Mouse (Mus musculus): ENCODE results near the gene Olfr574. TPM values are rescaled to one million over a fixed set of nuclear protein-coding genes. Genes with fewer than 3 reads are reported as not detected.
A peak's percentile ranks its signal among the peaks of the same experiment; 100 is the strongest.

The Olfr574 gene
- not detected in 2 replicates for polyA plus RNA-seq (2015; fragmentation: Nextera tagmentation; extraction: Ambion mirVana)

DNA sequence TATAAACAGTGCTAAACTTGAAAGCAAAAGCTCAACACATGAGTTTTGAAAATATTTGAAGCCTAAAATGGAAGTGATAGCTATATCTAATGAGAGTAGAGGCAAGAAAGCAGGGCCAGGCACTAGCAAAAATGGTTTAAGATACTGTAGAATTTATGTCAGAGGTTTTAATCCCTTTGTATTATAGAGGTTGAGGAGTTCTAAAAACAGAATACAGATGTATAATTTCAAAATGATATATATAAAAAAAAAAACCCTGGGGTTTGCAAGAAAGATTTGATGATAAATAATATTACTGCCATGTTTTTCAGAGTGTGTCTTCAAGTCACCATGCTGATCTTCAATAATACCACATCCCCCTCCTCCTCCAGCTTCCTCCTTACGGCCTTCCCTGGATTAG is at the start of gene Olfr574:
Olfr574 (plus strand) TSS at position 301 of the 400 bp plus-strand sequence.
- H3K4me3 ChIP-seq (ENCODE audit: low read length) = no peak within 1 kb of the TSS
- H3K4me2 ChIP-seq (replicated peaks; ENCODE audit: low read depth, low read length) = no peak within 1 kb of the TSS
- ATAC-seq (ENCODE audit: low FRiP score, low TSS enrichment) = no peak
- no peaks in the 10 kb centered on the region for H3K4me1 ChIP-seq (ENCODE audit: insufficient read depth, low read length)
- H3K36me3 ChIP-seq (ENCODE audit: insufficient read depth, low read length) = no peaks in the 10 kb centered on the region
- H3K27me3 ChIP-seq (ENCODE audit: insufficient read depth, low read length) = no peaks in the 10 kb centered on the region
- H3K9ac ChIP-seq (replicated peaks; ENCODE audit: low read length) = no peak within 1 kb of the TSS
- H3K9me3 ChIP-seq (ENCODE audit: low read length) = no peaks in the 10 kb centered on the region
- WGBS = 78% methylated on average over 1 of the region's 1 CpGs
- no peak within 1 kb of the TSS for H3K27ac ChIP-seq (ENCODE audit: low read length)

DNA sequence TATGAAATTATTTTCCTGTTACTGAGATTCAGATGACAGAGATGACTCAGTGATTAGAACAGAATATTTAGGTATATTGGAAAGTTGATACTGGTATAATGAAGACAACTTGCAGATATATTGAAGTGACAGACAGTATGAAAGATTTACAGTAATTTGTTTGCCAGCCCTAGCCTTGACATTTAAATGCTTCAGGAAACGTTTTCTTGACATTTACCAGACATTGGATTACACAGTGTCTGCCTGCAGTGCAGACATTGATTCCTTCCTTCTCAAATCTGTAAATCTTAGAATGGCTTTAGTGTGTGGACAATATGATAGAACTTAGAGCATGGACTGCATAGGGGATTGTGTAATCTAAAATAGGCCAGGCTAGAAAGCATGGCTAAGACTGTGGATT is 33.0 kb upstream of the Olfr574 start:
- ATAC-seq (ENCODE audit: low FRiP score, low TSS enrichment) = no peak
- WGBS = 26% methylated on average over 1 of the region's 1 CpGs
- H3K36me3 ChIP-seq (ENCODE audit: insufficient read depth, low read length) = no peaks in the 10 kb centered on the region

DNA sequence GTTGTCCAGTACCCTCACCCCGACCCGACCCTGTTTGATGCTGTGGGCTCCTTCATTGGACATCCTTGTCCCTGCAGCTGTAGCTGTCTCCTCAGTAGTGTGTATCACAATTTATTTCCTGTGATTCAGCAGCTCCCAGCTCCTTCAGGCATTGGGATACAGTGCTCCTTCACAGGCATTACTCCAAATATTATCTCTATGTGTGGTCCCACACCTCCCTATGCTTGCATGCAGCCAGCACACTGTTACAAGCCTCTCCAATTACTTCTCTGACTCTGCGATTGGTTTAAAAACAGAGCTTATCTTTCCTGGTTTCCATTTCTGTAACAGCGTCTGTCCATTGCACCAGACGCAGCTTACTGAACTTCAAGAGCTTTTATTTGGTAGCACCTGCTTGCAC is 31.9 kb upstream of the Olfr574 start:
- Histone ChIP-seq H3K36me3 (ENCODE audit: insufficient read depth, low read length) (no peaks in the 10 kb centered on the region), H3K9ac (replicated peaks; ENCODE audit: low read length) (no peak overlapping the region), H3K4me2 (replicated peaks; ENCODE audit: low read depth, low read length) (no peak overlapping the region), H3K4me1 (ENCODE audit: insufficient read depth, low read length) (no peaks in the 10 kb centered on the region), H3K4me3 (ENCODE audit: low read length) (no peak overlapping the region), H3K9me3 (ENCODE audit: low read length) (no peaks in the 10 kb centered on the region), H3K27ac (ENCODE audit: low read length) (no peak overlapping the region), H3K27me3 (ENCODE audit: insufficient read depth, low read length) (no peaks in the 10 kb centered on the region)
- 60% methylated on average over 5 of the region's 5 CpGs for WGBS
- no peak for ATAC-seq (ENCODE audit: low FRiP score, low TSS enrichment)

More for the DNA sequence above, 33.0 kb upstream of the Olfr574 start:
- H3K27ac ChIP-seq (ENCODE audit: low read length) = no peak overlapping the region
- H3K4me1 ChIP-seq (ENCODE audit: insufficient read depth, low read length) = no peaks in the 10 kb centered on the region
- H3K27me3 ChIP-seq (ENCODE audit: insufficient read depth, low read length) = no peaks in the 10 kb centered on the region
- H3K4me2 ChIP-seq (replicated peaks; ENCODE audit: low read depth, low read length) = no peak overlapping the region
- no peak overlapping the region for H3K4me3 ChIP-seq (ENCODE audit: low read length)
- H3K9me3 ChIP-seq (ENCODE audit: low read length) = no peaks in the 10 kb centered on the region
- no peak overlapping the region for H3K9ac ChIP-seq (replicated peaks; ENCODE audit: low read length)

DNA sequence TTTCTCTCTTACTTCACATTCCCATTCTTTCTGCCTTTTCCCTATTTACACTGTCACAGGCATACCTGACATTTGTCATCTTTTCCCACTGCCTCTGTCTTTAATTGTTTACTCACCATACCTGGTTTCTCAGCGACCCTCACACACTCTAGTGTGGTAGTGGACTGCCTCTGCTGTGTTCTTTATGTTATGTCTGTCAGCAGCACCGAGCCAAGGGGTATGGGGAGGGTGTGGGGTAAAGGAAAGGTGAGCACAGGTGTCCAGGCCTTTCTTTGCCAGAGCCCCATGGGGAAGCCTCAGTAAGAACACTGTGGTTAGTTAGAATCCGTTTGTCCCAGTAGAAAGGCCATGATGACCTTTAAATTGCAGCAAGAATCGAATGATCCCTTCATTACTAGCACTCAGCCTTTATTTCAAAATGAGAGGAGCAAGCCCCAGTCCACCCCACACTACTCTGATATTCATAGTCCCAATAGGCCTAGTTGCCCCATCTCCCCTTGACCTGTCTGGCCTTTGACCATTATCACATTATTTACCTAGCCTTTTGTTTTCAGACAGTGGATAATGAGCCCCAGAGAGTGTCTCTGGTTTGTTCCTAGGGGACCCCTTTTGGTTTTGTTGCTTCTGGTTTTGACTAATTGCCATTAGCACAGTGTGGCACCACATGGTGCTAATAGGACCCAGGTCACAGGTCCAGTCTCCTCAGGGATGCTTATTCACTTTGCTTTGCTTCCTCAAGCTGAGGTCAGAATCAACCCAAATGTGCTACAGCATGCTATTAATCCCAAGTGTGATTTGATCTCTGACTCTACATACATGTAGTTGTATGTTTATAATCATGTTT is 31.0 kb upstream of the Olfr574 start, which contains the start of gene Olfr571:
Olfr571 (minus strand) TSS at position 505 of the 844 bp plus-strand sequence.
- 61% methylated on average over 4 of the region's 4 CpGs for WGBS
- no peak within 1 kb of the TSS for H3K4me2 ChIP-seq (replicated peaks; ENCODE audit: low read depth, low read length)
- H3K4me3 ChIP-seq (ENCODE audit: low read length) = no peak within 1 kb of the TSS
- H3K27ac ChIP-seq (ENCODE audit: low read length) = no peak within 1 kb of the TSS
- ATAC-seq (ENCODE audit: low FRiP score, low TSS enrichment) = no peak
- H3K27me3 ChIP-seq (ENCODE audit: insufficient read depth, low read length) = no peaks in the 10 kb centered on the region
- H3K4me1 ChIP-seq (ENCODE audit: insufficient read depth, low read length) = no peaks in the 10 kb centered on the region
- no peaks in the 10 kb centered on the region for H3K9me3 ChIP-seq (ENCODE audit: low read length)
- no peak within 1 kb of the TSS for H3K9ac ChIP-seq (replicated peaks; ENCODE audit: low read length)
- no peaks in the 10 kb centered on the region for H3K36me3 ChIP-seq (ENCODE audit: insufficient read depth, low read length)

DNA sequence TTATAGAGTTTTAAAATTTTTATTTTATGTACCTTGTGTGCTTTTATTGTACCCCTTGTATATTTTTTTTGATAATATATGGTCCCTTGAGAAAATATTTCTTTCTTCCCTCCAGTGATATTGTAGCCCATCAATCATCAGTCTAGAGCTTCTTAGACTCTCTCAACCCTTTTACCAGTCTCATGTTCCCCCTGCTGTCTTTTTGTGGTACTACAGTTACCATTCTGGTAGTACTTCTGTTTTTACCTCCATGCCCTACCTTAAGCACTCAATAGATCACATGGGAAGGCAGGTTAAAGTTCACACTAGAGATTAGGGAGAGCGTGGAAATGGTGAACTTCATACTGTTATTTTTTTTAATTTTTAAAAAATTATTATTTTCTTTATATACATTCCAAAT is 28.6 kb upstream of the Olfr574 start:
- no peaks in the 10 kb centered on the region for H3K9me3 ChIP-seq (ENCODE audit: low read length)
- ATAC-seq (ENCODE audit: low FRiP score, low TSS enrichment) = peak; percentile 31; the same call in 1 of the 2 replicates

DNA sequence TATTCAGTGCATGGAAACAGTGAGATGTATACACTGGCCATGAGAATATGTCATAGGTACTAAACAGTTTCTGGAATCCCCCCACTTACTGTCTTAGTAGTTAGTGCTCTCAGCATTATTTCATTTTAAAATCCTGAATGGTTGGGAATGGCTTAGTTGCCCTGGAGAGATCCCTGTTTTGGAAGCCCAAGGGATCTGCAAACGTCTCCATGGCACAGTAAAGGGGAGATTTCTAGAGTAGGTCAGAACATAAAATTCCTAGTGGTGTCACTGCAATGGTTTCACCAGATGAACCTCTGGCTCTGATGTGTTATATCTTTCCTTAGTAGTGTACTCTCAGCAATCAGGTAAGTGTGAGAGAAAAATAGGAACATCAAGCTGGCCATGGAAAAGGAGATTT is 24.2 kb upstream of the Olfr574 start, which contains the start of gene Olfr572:
Olfr572 (plus strand) TSS at position 301 of the 400 bp plus-strand sequence.
- 48% methylated on average over 1 of the region's 1 CpGs for WGBS
- Histone ChIP-seq H3K27ac (ENCODE audit: low read length) (no peak within 1 kb of the TSS), H3K9ac (replicated peaks; ENCODE audit: low read length) (no peak within 1 kb of the TSS)

More for the DNA sequence above, 28.6 kb upstream of the Olfr574 start:
- H3K4me3 ChIP-seq (ENCODE audit: low read length) = no peak overlapping the region
- H3K4me2 ChIP-seq (replicated peaks; ENCODE audit: low read depth, low read length) = no peak overlapping the region
- no peaks in the 10 kb centered on the region for H3K27me3 ChIP-seq (ENCODE audit: insufficient read depth, low read length)
- no peaks in the 10 kb centered on the region for H3K4me1 ChIP-seq (ENCODE audit: insufficient read depth, low read length)
- 8% methylated on average over 1 of the region's 1 CpGs for WGBS
- no peaks in the 10 kb centered on the region for H3K36me3 ChIP-seq (ENCODE audit: insufficient read depth, low read length)
- H3K9ac ChIP-seq (replicated peaks; ENCODE audit: low read length) = no peak overlapping the region
- H3K27ac ChIP-seq (ENCODE audit: low read length) = no peak overlapping the region

DNA sequence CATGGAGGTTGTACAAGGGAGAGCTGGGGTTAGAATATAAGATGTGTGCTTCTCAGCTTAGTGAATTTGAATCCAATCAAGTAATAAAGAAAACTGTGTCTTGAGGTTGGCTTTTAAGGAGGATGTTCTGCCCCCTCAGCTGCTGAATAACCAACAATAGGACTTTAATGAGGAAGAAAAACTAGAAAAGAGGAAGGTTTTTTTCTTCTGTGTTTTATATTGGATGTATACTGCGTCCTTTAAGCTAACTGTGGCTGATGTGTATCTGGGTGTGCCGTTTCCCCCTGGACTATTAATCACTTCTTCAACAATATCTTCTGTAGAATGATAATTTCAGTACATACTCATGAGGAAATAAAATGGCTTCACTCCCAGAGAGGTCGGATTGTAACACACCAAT is 21.2 kb upstream of the Olfr574 start:
- H3K27ac ChIP-seq (ENCODE audit: low read length) = no peak overlapping the region
- 61% methylated on average over 3 of the region's 3 CpGs for WGBS
- no peak for ATAC-seq (ENCODE audit: low FRiP score, low TSS enrichment)
- H3K4me3 ChIP-seq (ENCODE audit: low read length) = no peak overlapping the region
- H3K4me1 ChIP-seq (ENCODE audit: insufficient read depth, low read length) = no peaks in the 10 kb centered on the region
- no peak overlapping the region for H3K4me2 ChIP-seq (replicated peaks; ENCODE audit: low read depth, low read length)
- no peak overlapping the region for H3K9ac ChIP-seq (replicated peaks; ENCODE audit: low read length)
- no peaks in the 10 kb centered on the region for H3K9me3 ChIP-seq (ENCODE audit: low read length)
- H3K36me3 ChIP-seq (ENCODE audit: insufficient read depth, low read length) = no peaks in the 10 kb centered on the region
- H3K27me3 ChIP-seq (ENCODE audit: insufficient read depth, low read length) = no peaks in the 10 kb centered on the region

More for the DNA sequence above, 24.2 kb upstream of the Olfr574 start, which contains the start of gene Olfr572:
- ATAC-seq (ENCODE audit: low FRiP score, low TSS enrichment) = no peak
- Histone ChIP-seq H3K4me3 (ENCODE audit: low read length) (no peak within 1 kb of the TSS), H3K9me3 (ENCODE audit: low read length) (no peaks in the 10 kb centered on the region), H3K4me1 (ENCODE audit: insufficient read depth, low read length) (no peaks in the 10 kb centered on the region), H3K27me3 (ENCODE audit: insufficient read depth, low read length) (no peaks in the 10 kb centered on the region), H3K36me3 (ENCODE audit: insufficient read depth, low read length) (no peaks in the 10 kb centered on the region), H3K4me2 (replicated peaks; ENCODE audit: low read depth, low read length) (no peak within 1 kb of the TSS)

DNA sequence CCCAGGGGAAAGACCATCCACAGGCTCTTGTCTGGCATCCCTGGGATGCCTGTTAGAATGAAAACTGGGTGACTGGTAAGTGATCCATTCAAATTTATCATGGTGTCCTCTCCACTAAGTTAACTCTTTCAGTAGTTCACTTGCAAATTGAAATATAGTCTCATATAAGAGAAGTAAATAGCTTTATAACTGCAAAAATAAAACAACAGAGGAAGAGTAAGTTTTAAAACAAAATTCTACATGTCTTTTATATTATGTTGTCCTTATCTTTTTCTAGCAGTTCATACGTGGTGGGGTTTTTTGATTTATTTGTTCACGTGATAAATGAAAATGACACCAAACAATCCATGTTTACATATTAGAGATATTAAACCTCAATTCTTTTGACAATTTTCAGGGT is 5.8 kb upstream of the Olfr574 start, which contains the start of gene Olfr573-ps1:
Olfr573-ps1 (minus strand) TSS at position 101 of the 400 bp plus-strand sequence.
- Histone ChIP-seq H3K27me3 (ENCODE audit: insufficient read depth, low read length) (no peaks in the 10 kb centered on the region), H3K9me3 (ENCODE audit: low read length) (no peaks in the 10 kb centered on the region), H3K4me3 (ENCODE audit: low read length) (no peak within 1 kb of the TSS), H3K27ac (ENCODE audit: low read length) (no peak within 1 kb of the TSS), H3K36me3 (ENCODE audit: insufficient read depth, low read length) (no peaks in the 10 kb centered on the region), H3K4me1 (ENCODE audit: insufficient read depth, low read length) (no peaks in the 10 kb centered on the region), H3K4me2 (replicated peaks; ENCODE audit: low read depth, low read length) (no peak within 1 kb of the TSS), H3K9ac (replicated peaks; ENCODE audit: low read length) (no peak within 1 kb of the TSS)
- no peak for ATAC-seq (ENCODE audit: low FRiP score, low TSS enrichment)
- WGBS = 91% methylated on average over 2 of the region's 2 CpGs

DNA sequence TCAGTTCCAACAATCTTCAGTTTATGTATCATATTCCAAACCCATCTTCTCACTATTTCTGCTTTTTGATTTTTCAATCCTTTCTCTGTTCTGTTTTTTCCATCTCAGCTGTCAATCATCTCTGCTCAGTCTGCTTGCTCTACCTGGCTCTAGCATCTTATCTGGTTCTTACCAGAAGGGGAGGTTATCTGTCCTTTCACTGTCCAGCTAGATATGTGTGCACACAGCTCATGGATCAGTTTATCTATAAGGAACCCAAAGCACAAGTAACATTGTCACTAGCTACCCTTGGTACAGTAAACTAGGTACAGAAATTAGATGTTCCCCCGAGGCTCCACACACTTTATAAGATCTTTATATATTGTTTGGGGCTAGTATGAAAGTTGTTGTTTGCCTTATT is 4.8 kb upstream of the Olfr574 start:
- no peak for ATAC-seq (ENCODE audit: low FRiP score, low TSS enrichment)
- Histone ChIP-seq H3K9ac (replicated peaks; ENCODE audit: low read length) (no peak overlapping the region), H3K36me3 (ENCODE audit: insufficient read depth, low read length) (no peaks in the 10 kb centered on the region), H3K4me2 (replicated peaks; ENCODE audit: low read depth, low read length) (no peak overlapping the region), H3K27ac (ENCODE audit: low read length) (no peak overlapping the region), H3K9me3 (ENCODE audit: low read length) (no peaks in the 10 kb centered on the region), H3K4me3 (ENCODE audit: low read length) (no peak overlapping the region), H3K4me1 (ENCODE audit: insufficient read depth, low read length) (no peaks in the 10 kb centered on the region), H3K27me3 (ENCODE audit: insufficient read depth, low read length) (no peaks in the 10 kb centered on the region)
- 85% methylated on average over 1 of the region's 1 CpGs for WGBS

DNA sequence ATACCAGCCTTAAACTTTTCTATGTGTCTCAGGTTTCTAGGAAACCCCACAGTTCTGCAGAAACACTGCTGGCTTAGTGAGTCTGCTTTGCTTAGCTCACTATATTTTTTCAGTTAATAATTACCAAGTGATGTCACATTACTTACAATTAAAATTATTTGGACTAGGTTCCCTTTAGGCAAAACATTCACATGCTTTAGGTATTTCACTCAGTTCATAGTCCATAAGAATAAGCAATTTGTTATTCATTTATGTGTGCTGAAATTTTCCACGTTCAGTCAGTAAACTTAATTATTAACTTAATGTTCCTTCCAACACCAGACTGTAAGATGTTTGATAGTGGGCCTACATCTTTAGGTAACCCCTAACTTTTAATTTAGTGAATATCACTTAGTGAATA is 2.5 kb downstream of the Olfr574 start:
- WGBS = 38% methylated on average over 1 of the region's 1 CpGs
- no peak overlapping the region for H3K9ac ChIP-seq (replicated peaks; ENCODE audit: low read length)
- no peaks in the 10 kb centered on the region for H3K4me1 ChIP-seq (ENCODE audit: insufficient read depth, low read length)
- no peak overlapping the region for H3K27ac ChIP-seq (ENCODE audit: low read length)
- no peak overlapping the region for H3K4me3 ChIP-seq (ENCODE audit: low read length)
- H3K27me3 ChIP-seq (ENCODE audit: insufficient read depth, low read length) = no peaks in the 10 kb centered on the region
- H3K36me3 ChIP-seq (ENCODE audit: insufficient read depth, low read length) = no peaks in the 10 kb centered on the region
- no peaks in the 10 kb centered on the region for H3K9me3 ChIP-seq (ENCODE audit: low read length)
- no peak overlapping the region for H3K4me2 ChIP-seq (replicated peaks; ENCODE audit: low read depth, low read length)
- peak; percentile 69 for ATAC-seq (ENCODE audit: low FRiP score, low TSS enrichment)

Data from kidney, embryonic 16.5 days (tissue).